ENCODE assay signal across 9 mouse cellular contexts in genomic region chr10:98543253-98543997, GRCm38 (mm10).
DNase-seq lines count a peak whose midpoint lies in the region; ATAC-seq and TF ChIP-seq lines count a peak whose summit lies in the region.
"Had no signal": no experiment of that assay in that cellular context is flagged by ENCODE, and none has a peak within 500 bp of the region (broad histone marks: within the 10 kb centered on the region; RNA-seq: fewer than 3 reads in every experiment).

No protein-coding gene starts in this region.

- WGBS in kidney, adult 2 months = 28% methylated on average over 8 of the region's 8 CpGs
- WGBS in hindbrain, embryonic 13.5 days = 35% methylated on average over 8 of the region's 8 CpGs
- WGBS in neural tube, embryonic 13.5 days = 22% methylated on average over 8 of the region's 8 CpGs

- no peaks in the 10 kb centered on the region for H3K27me3 ChIP-seq in kidney, adult 2 months (replicated peaks; ENCODE audit: control insufficient read depth, insufficient read depth, low read length)
- H3K27me3 ChIP-seq in hindbrain, embryonic 13.5 days = no peaks in the 10 kb centered on the region
- H3K27me3 ChIP-seq in neural tube, embryonic 13.5 days = no peaks in the 10 kb centered on the region

- H3K4me3 ChIP-seq in kidney, adult 2 months (ENCODE audit: insufficient read depth, low read depth, low read length) = no peak overlapping the region
- H3K4me3 ChIP-seq in hindbrain, embryonic 13.5 days = no peak overlapping the region
- no peak overlapping the region for H3K4me3 ChIP-seq in neural tube, embryonic 13.5 days

- peak; percentile 40 for DNase-seq in kidney, adult 2 months
- DNase-seq in kidney, postnatal 25 days = no peak
- peak; percentile 86 for DNase-seq in brain, embryonic 14.5 days (ENCODE audit: low read depth)
- DNase-seq in cerebellum, adult 11 months = no peak
- no peak for DNase-seq in lung, postnatal 14 days
- DNase-seq: thymus, postnatal 36 days had no signal

- no peak overlapping the region for H3K9ac ChIP-seq in hindbrain, embryonic 13.5 days
- 0 out of 2 replicates have a peak overlapping the region, but pooled peaks have one; percentile 9 for H3K9ac ChIP-seq in neural tube, embryonic 13.5 days

- H3K27ac ChIP-seq in kidney, adult 2 months (ENCODE audit: insufficient read depth, low read depth, low read length) = no peak overlapping the region
- peak overlapping the region; percentile 79 for H3K27ac ChIP-seq in hindbrain, embryonic 13.5 days
- peak overlapping the region; percentile 49 for H3K27ac ChIP-seq in neural tube, embryonic 13.5 days (replicated peaks)

- no peak for TF ChIP-seq POLR2A in kidney, adult 2 months (IDR thresholded peaks at IDR 0.05; ENCODE audit: low read depth, low read length)
- TF ChIP-seq POLR2A in brain, embryonic 14.5 days (IDR thresholded peaks at IDR 0.05; ENCODE audit: borderline replicate concordance, extremely low read depth, insufficient read depth, insufficient read length, poor library complexity, severe bottlenecking) = no peak

- H3K9me3 ChIP-seq in hindbrain, embryonic 13.5 days = no peaks in the 10 kb centered on the region
- no peaks in the 10 kb centered on the region for H3K9me3 ChIP-seq in neural tube, embryonic 13.5 days

- H3K4me1 ChIP-seq in kidney, adult 2 months (ENCODE audit: control insufficient read depth, insufficient read depth, low read length) = peaks cover 3% of the 10 kb centered on the region; the same call in 1 of the 2 replicates
- peaks cover 9% of the 10 kb centered on the region for H3K4me1 ChIP-seq in hindbrain, embryonic 13.5 days (replicated peaks)
- H3K4me1 ChIP-seq in neural tube, embryonic 13.5 days (replicated peaks) = peaks cover 11% of the 10 kb centered on the region

- no peak overlapping the region for H3K4me2 ChIP-seq in hindbrain, embryonic 13.5 days
- H3K4me2 ChIP-seq in neural tube, embryonic 13.5 days = peak overlapping the region; percentile 14; the same call in 1 of the 2 replicates
- H3K4me2 ChIP-seq: liver, embryonic 11.5 days had no signal

- peak; percentile 86; the same call in 1 of the 2 replicates for ATAC-seq in hindbrain, embryonic 13.5 days (ENCODE audit: low FRiP score)
- peak; percentile 84 for ATAC-seq in neural tube, embryonic 13.5 days (ENCODE audit: low read depth)

- TF ChIP-seq CTCF in kidney, adult 2 months (conservative IDR thresholded peaks at IDR 0.05; ENCODE audit: insufficient read depth, insufficient read length, low read depth, low read length) = no peak
- no peak for TF ChIP-seq CTCF in brain, embryonic 14.5 days (IDR thresholded peaks at IDR 0.05; ENCODE audit: borderline replicate concordance, extremely low read depth, insufficient read depth, insufficient read length)

- no peaks in the 10 kb centered on the region for H3K36me3 ChIP-seq in kidney, adult 2 months (ENCODE audit: control insufficient read depth, insufficient read depth, low read length)
- H3K36me3 ChIP-seq in hindbrain, embryonic 13.5 days = no peaks in the 10 kb centered on the region
- no peaks in the 10 kb centered on the region for H3K36me3 ChIP-seq in neural tube, embryonic 13.5 days

Comparison
In these comparisons a context has a peak if more than half of its experiments do, and no peak if none do; other contexts are left out.
1. DNase-seq: peak in kidney, adult 2 months (single experiment) and brain, embryonic 14.5 days (single experiment); none in kidney, postnatal 25 days (0 of 2), cerebellum, adult 11 months (single experiment) and lung, postnatal 14 days (single experiment).